Mouse (Mus musculus) retina, postnatal 7 days (tissue): Measurements from ENCODE around the gene Gm5891.
"Not testable (repeated sequence)": the region's sequence is repeated elsewhere in the genome, so short reads cannot be mapped to it uniquely, and the experiment has no call there.

Source experiments
- DNase-seq: peaks from one replicate; pipeline ENCODE4 v3.0.0-alpha.2; 2012; ENCODE audit warnings: low read depth, low spot score

Gm5891 gene

DNA sequence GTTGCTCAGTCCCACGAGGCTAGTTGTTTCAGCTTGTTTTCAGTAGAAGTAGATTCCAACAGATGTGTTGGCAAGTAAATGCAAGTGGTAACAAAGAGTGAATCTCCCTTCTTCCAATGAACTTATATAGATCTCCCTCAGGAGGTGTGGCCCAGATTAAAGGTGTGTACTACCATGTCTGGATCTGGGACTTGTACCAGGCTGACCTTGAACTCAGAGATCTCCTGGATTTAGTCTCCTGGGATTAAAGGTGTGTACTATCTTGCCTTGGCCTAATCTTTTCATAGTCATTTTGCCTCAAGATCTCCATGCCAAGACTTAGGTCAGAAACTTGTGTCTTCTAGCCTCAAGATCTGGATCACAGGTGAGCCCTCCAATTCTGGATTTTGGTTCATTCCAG, at the start of gene Gm5891:
Gene Gm5891 (minus strand): TSS at position 101 of the 400 bp plus-strand sequence.
- not testable (repeated sequence) for DNase-seq
